Mouse (Mus musculus) embryonic facial prominence, embryonic 11.5 days (tissue): ENCODE data around the gene Irf2. TPM values are rescaled to one million over a fixed set of nuclear protein-coding genes. Genes with fewer than 3 reads are reported as not detected.

ENCODE experiments used
- ATAC-seq: fragments of 200-750 bp; cut with Nextera tagmentation; replicated peaks from 2 replicates; pipeline ENCODE4 v1.8.0; 2017; ENCODE audit warnings: low read depth; ENCODE audit not compliant: insufficient number of reproducible peaks, low FRiP score, low TSS enrichment
- DNase-seq: peaks from one replicate; pipeline ENCODE4 v3.0.0-alpha.2; 2015; ENCODE audit warnings: low spot score
- H3K27ac ChIP-seq: fragments of 300-500 bp; sonication (generic); replicated peaks from 2 replicates; pipeline ENCODE4 v1.5.1; 2014; ENCODE audit warnings: mild to moderate bottlenecking, low read depth, low read length, control low read depth
- H3K27me3 ChIP-seq: fragments of 300-500 bp; sonication (generic); 2 replicates; pipeline ENCODE4 v1.6.1; 2014; ENCODE audit warnings: mild to moderate bottlenecking, low read length, moderate library complexity, mixed read lengths; ENCODE audit not compliant: control insufficient read depth, insufficient read depth
- H3K36me3 ChIP-seq: fragments of 300-500 bp; sonication (generic); replicated peaks from 2 replicates; pipeline ENCODE4 v1.6.1; 2014; ENCODE audit warnings: low read depth, mild to moderate bottlenecking, low read length, moderate library complexity, mixed read lengths; ENCODE audit not compliant: control insufficient read depth, insufficient read depth
- H3K4me1 ChIP-seq: fragments of 300-500 bp; sonication (generic); 2 replicates; pipeline ENCODE4 v1.6.1; 2014; ENCODE audit warnings: low read length, mixed read lengths; ENCODE audit not compliant: control insufficient read depth, insufficient read depth
- H3K4me2 ChIP-seq: fragments of 300-500 bp; sonication (generic); 2 replicates; pipeline ENCODE4 v1.6.1; 2014; ENCODE audit warnings: low read depth, mild to moderate bottlenecking, control low read depth, low read length, moderate library complexity
- H3K4me3 ChIP-seq: fragments of 300-500 bp; sonication (generic); 2 replicates; pipeline ENCODE4 v1.5.1; 2014; ENCODE audit warnings: low read depth, low read length, control low read depth
- H3K9ac ChIP-seq: fragments of 300-500 bp; sonication (generic); replicated peaks from 2 replicates; pipeline ENCODE4 v1.6.1; 2014; ENCODE audit warnings: mild to moderate bottlenecking, control low read depth, low read length
- H3K9me3 ChIP-seq: fragments of 300-500 bp; sonication (generic); replicated peaks from 2 replicates; pipeline ENCODE4 v1.6.1; 2016; ENCODE audit warnings: mild to moderate bottlenecking, low read length, inconsistent platforms, mixed read lengths; ENCODE audit not compliant: control insufficient read depth
- WGBS: fragments of 180-500 bp; shearing (Covaris S2); extraction: QIAGEN DNeasy Blood & Tissue Kit; methylation state at CpG from one replicate; pipeline ENCODE4 v1.1.7; 2014; 5-methylcytosine and 5-hydroxymethylcytosine counted together
- polyA plus RNA-seq: library from polyadenylated mRNA; unstranded; fragments of >200 nt; fragmentation: Nextera tagmentation; extraction: Ambion mirVana; gene quantifications from 2 replicates; pipeline ENCODE4 v1.2.1, GENCODE M21; 2014

The Irf2 gene
- polyA plus RNA-seq, 1 experiment from 2014 or later = 13.7 TPM

- Histone ChIP-seq H3K36me3 (no peaks in the 10 kb centered on the region), H3K27ac (no peak overlapping the region), H3K4me3 (no peak overlapping the region), H3K9me3 (no peaks in the 10 kb centered on the region), H3K9ac (no peak overlapping the region), H3K4me1 (no peaks in the 10 kb centered on the region), H3K27me3 (no peaks in the 10 kb centered on the region), H3K4me2 (no peak overlapping the region)
- ATAC-seq = no peak
- WGBS = 89% methylated on average over 7 of the region's 7 CpGs
- DNase-seq = no peak
Observed at GRCm38 (mm10) chr8:46732381-46732915, 7.1 kb upstream of the Irf2 start.

DNA sequence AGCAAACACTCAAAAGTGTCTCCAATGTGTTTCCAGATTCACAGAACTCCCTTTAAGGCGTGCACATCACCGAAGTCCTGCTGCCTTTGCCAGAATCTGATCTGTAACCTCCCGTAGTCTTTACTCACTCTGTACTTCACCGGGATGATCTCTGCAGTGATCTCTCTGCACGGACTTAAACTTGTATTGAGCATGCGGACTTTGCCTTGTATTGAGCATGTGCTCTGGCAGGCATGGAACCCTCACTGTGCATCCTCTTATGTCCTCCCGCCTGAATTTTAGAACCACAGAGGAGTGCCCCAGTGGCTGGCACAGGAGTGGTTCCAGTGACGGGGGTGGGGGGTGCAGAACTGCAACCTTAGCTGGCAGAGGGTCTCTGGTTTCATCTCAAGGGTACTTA lies 5.9 kb upstream of the Irf2 start:
- Histone ChIP-seq H3K9ac (no peak overlapping the region), H3K27me3 (no peaks in the 10 kb centered on the region), H3K36me3 (no peaks in the 10 kb centered on the region), H3K4me3 (no peak overlapping the region), H3K4me1 (no peaks in the 10 kb centered on the region), H3K27ac (no peak overlapping the region), H3K4me2 (no peak overlapping the region), H3K9me3 (no peaks in the 10 kb centered on the region)
- DNase-seq (no peak), ATAC-seq (no peak)
- WGBS = 79% methylated on average over 8 of the region's 8 CpGs

GRCm38 (mm10) chr8:46735505-46735904 lies 4.0 kb upstream of the Irf2 start:
- 78% methylated on average over 11 of the region's 11 CpGs for WGBS
- DNase-seq (no peak), ATAC-seq (no peak)
- no peak overlapping the region for H3K4me3 ChIP-seq
- no peak overlapping the region for H3K27ac ChIP-seq
- H3K27me3 ChIP-seq = no peaks in the 10 kb centered on the region
- no peak overlapping the region for H3K9ac ChIP-seq
- H3K4me1 ChIP-seq = no peaks in the 10 kb centered on the region
- H3K4me2 ChIP-seq = no peak overlapping the region
- H3K9me3 ChIP-seq = no peaks in the 10 kb centered on the region
- no peaks in the 10 kb centered on the region for H3K36me3 ChIP-seq

DNA sequence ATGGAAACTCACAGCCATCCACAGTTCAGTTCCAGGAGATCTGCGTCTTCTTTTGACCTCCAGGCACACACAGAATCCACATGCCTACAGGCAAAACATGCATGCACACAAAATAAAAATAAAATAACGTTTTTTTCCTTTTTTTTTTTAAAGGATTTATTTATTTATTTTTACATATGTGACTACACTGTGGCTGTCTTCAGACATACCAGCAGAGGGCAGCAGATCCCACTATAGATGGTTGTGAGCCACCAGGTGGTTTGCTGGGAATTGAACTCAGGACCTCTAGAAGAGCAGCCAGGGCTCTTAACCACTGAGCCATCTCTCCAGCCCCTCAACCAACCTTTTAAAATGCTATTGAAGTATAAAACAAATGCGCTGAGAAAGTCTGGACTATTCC lies 3.3 kb upstream of the Irf2 start:
- H3K36me3 ChIP-seq = no peaks in the 10 kb centered on the region
- no peak overlapping the region for H3K4me3 ChIP-seq
- H3K27me3 ChIP-seq = no peaks in the 10 kb centered on the region
- no peaks in the 10 kb centered on the region for H3K9me3 ChIP-seq
- WGBS = 66% methylated on average over 3 of the region's 3 CpGs
- DNase-seq (no peak), ATAC-seq (no peak)
- no peak overlapping the region for H3K9ac ChIP-seq
- H3K27ac ChIP-seq = no peak overlapping the region
- H3K4me2 ChIP-seq = no peak overlapping the region
- no peaks in the 10 kb centered on the region for H3K4me1 ChIP-seq

GRCm38 (mm10) chr8:46737421-46737820 lies 2.1 kb upstream of the Irf2 start:
- Histone ChIP-seq H3K27ac (no peak overlapping the region), H3K9ac (no peak overlapping the region), H3K4me2 (no peak overlapping the region), H3K27me3 (no peaks in the 10 kb centered on the region), H3K4me1 (no peaks in the 10 kb centered on the region), H3K4me3 (no peak overlapping the region), H3K36me3 (no peaks in the 10 kb centered on the region), H3K9me3 (no peaks in the 10 kb centered on the region)
- ATAC-seq (no peak), DNase-seq (no peak)
- 84% methylated on average over 10 of the region's 10 CpGs for WGBS

- H3K9me3 ChIP-seq = no peaks in the 10 kb centered on the region
- ATAC-seq = no peak
- WGBS = 80% methylated on average over 3 of the region's 3 CpGs
Observed at GRCm38 (mm10) chr8:46737907-46738306, 1.6 kb upstream of the Irf2 start.

DNA sequence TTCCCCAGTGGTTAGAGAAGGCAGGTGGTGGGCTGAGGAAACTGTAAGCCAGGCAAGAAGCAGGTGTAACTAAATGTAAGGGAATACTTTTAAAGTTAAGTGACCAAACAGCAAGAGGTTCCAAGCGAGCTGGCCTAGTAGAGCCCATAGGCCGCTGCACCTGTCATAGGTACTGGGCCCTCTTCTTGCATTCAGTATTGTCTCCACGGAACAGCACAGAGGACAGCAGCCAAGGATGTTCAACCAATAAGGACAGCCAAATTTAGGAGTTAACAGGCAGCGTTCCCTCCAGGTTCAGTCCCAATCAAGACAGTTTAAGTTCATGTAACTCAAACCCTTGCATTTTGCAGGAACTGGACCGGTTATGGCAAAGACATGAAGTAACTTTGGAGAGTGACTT lies 931 bp upstream of the Irf2 start:
- WGBS = 28% methylated on average over 5 of the region's 5 CpGs
- Histone ChIP-seq H3K27ac (no peak overlapping the region), H3K4me3 (peak overlapping the region; percentile 91), H3K9me3 (no peaks in the 10 kb centered on the region), H3K9ac (no peak overlapping the region; the same call in 1 of the 2 replicates), H3K4me1 (no peaks in the 10 kb centered on the region), H3K4me2 (no peak overlapping the region; the same call in 1 of the 2 replicates), H3K36me3 (no peaks in the 10 kb centered on the region), H3K27me3 (no peaks in the 10 kb centered on the region)
- DNase-seq (no peak), ATAC-seq (no peak)

More at GRCm38 (mm10) chr8:46737907-46738306, 1.6 kb upstream of the Irf2 start:
- no peak overlapping the region for H3K9ac ChIP-seq
- H3K27ac ChIP-seq = no peak overlapping the region
- no peak overlapping the region for H3K4me2 ChIP-seq
- no peaks in the 10 kb centered on the region for H3K36me3 ChIP-seq
- H3K27me3 ChIP-seq = no peaks in the 10 kb centered on the region
- no peaks in the 10 kb centered on the region for H3K4me1 ChIP-seq
- no peak overlapping the region for H3K4me3 ChIP-seq
- DNase-seq = no peak

- under 1% methylated on average over 22 of the region's 22 CpGs for WGBS
- peak overlapping the region; percentile 81 for H3K27ac ChIP-seq
- no peaks in the 10 kb centered on the region for H3K27me3 ChIP-seq
- H3K4me3 ChIP-seq = peak overlapping the region; percentile 91
- no peaks in the 10 kb centered on the region for H3K9me3 ChIP-seq
- ATAC-seq (0 out of 2 replicates have a peak, but pooled peaks have one; percentile 14), DNase-seq (peak; percentile 43)
- no peaks in the 10 kb centered on the region for H3K4me1 ChIP-seq
- peak overlapping the region; percentile 88 for H3K4me2 ChIP-seq
- H3K9ac ChIP-seq = peak overlapping the region; percentile 98
- no peaks in the 10 kb centered on the region for H3K36me3 ChIP-seq
Observed at GRCm38 (mm10) chr8:46739956-46740512, 502 bp downstream of the Irf2 start.
